Mouse (Mus musculus): ENCODE data around the gene Golga2. TPM values are rescaled to one million over a fixed set of nuclear protein-coding genes. Genes with fewer than 3 reads are reported as not detected.

The Golga2 gene
- polyA plus RNA-seq, 1 experiment from 2014 or later = 25.6 TPM

DNA sequence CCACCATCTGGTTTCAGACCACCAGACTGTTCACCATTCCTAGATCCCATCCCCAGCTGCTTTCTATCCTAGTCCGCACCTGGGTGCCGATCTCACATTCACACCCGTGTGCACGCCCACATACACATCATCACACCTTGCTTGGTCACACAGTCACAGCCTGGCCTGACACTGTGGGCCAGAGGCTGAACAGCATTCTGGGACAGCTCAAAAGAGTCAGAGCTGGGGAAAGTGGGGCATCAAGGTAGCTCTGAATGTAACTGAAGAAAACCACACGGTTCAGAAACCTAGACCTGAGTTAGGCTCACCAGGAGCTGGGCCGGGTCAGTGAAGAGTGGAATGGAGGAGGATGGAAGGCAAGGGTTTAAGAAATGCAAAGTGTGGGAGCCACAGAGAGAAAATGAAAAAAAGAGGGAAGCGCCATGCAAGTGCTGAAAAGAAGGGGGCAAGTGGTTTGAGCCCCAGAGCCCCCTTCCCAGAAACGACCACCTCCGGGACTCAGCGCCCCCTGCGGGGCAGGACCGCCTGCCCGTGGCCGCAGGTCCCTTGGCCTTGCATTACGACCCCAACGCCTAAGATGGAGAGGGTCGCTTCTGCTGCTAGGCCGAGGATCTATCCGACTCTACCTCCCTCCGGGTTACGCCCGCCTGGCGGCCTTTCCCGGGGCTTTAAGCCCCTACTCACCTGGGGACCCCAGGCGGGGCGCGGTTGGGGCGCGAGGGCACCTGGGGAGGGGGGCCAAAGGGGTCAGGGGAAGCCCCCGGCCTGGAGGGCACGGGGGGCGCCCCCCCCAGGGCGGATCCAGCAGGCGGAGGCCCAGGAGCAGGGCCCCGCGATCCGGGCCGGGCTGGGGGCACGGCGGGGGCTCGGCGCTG is 24.5 kb downstream of the Golga2 start:
- Histone ChIP-seq H3K27me3 (peaks cover 51% of the 10 kb centered on the region), H3K9ac (peak overlapping the region; percentile 75), H3K27ac (no peak overlapping the region), H3K4me3 (peak overlapping the region; percentile 46), H3K4me1 (replicated peaks) (peaks cover 29% of the 10 kb centered on the region), H3K36me3 (peaks cover 71% of the 10 kb centered on the region), H3K4me2 (peak overlapping the region; percentile 85), H3K9me3 (no peaks in the 10 kb centered on the region)
- 12% methylated on average over 34 of the region's 42 CpGs for WGBS
- no peak for ATAC-seq (ENCODE audit: low FRiP score)

GRCm38 (mm10) chr2:32312318-32312964 is 25.3 kb downstream of the Golga2 start:
- H3K4me3 ChIP-seq = peak overlapping the region; percentile 46
- H3K4me2 ChIP-seq = peak overlapping the region; percentile 85
- no peaks in the 10 kb centered on the region for H3K9me3 ChIP-seq
- H3K4me1 ChIP-seq (replicated peaks) = peaks cover 35% of the 10 kb centered on the region
- H3K27me3 ChIP-seq = peaks cover 59% of the 10 kb centered on the region
- peak overlapping the region; percentile 30; the same call in 1 of the 2 replicates for H3K27ac ChIP-seq
- H3K9ac ChIP-seq = peak overlapping the region; percentile 75
- WGBS = under 1% methylated on average over 49 of the region's 56 CpGs
- ATAC-seq (ENCODE audit: low FRiP score) = peak; percentile 60
- H3K36me3 ChIP-seq = peaks cover 67% of the 10 kb centered on the region

- H3K4me1 ChIP-seq (replicated peaks) = peaks cover 58% of the 10 kb centered on the region
- WGBS = 95% methylated on average over 14 of the region's 14 CpGs
- no peak overlapping the region for H3K9ac ChIP-seq
- peaks cover 79% of the 10 kb centered on the region for H3K27me3 ChIP-seq
- no peak overlapping the region for H3K4me3 ChIP-seq
- peaks cover 54% of the 10 kb centered on the region for H3K36me3 ChIP-seq
- H3K4me2 ChIP-seq = no peak overlapping the region
- no peak for ATAC-seq (ENCODE audit: low FRiP score)
- H3K9me3 ChIP-seq = no peaks in the 10 kb centered on the region
- H3K27ac ChIP-seq = no peak overlapping the region
These were observed 27.6 kb downstream of the Golga2 start for GRCm38 (mm10) chr2:32314831-32315230.

- Histone ChIP-seq H3K27me3 (peaks cover 80% of the 10 kb centered on the region), H3K9me3 (no peaks in the 10 kb centered on the region), H3K27ac (no peak overlapping the region), H3K4me2 (no peak overlapping the region), H3K4me3 (no peak overlapping the region), H3K36me3 (peaks cover 54% of the 10 kb centered on the region), H3K4me1 (replicated peaks) (peaks cover 52% of the 10 kb centered on the region), H3K9ac (no peak overlapping the region)
- 39% methylated on average over 8 of the region's 8 CpGs for WGBS
- ATAC-seq (ENCODE audit: low FRiP score) = no peak
These were observed 28.6 kb downstream of the Golga2 start for GRCm38 (mm10) chr2:32315751-32316150.

DNA sequence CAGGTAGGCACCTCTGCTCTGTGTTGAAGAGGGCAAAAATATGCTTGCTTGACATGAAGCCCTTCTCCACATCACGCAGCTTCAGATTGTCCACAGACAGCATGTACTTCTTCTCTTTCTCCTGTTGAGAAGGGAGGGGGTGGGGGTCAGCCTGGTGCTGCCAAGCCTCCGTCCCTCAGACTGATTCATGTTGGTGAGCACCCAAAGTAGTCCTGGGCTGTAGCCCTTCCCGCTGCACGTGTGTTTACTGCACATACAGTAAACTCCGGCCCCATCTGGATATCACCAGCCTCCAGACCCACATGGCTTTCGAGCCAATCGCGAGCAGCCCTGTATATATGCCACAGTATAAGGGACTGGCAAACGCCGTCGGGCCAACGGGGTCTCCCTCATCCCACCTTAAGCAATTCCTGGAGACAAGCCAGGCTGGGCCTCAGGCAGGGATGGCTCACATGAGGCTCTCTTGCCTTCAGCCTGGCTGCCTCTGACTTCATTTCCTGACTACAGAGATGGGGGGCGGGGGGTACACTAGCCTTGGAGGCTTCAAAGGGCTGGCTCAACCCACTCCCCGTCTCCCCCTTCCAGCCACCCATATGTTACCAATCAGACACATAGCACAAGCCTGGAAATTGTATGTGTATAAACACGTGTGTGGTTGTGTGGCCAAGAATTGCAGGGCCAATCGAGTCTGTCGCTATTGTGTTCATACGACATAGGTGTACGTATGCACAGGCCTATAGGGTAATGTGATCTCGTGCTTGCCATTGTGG is 29.9 kb downstream of the Golga2 start:
- ATAC-seq (ENCODE audit: low FRiP score) = no peak
- Histone ChIP-seq H3K27me3 (peaks cover 70% of the 10 kb centered on the region), H3K4me2 (no peak overlapping the region), H3K4me1 (replicated peaks) (peaks cover 46% of the 10 kb centered on the region), H3K27ac (peak overlapping the region; percentile 42; the same call in 1 of the 2 replicates), H3K9ac (no peak overlapping the region), H3K4me3 (no peak overlapping the region), H3K9me3 (no peaks in the 10 kb centered on the region), H3K36me3 (peaks cover 54% of the 10 kb centered on the region)
- WGBS = 74% methylated on average over 20 of the region's 20 CpGs

DNA sequence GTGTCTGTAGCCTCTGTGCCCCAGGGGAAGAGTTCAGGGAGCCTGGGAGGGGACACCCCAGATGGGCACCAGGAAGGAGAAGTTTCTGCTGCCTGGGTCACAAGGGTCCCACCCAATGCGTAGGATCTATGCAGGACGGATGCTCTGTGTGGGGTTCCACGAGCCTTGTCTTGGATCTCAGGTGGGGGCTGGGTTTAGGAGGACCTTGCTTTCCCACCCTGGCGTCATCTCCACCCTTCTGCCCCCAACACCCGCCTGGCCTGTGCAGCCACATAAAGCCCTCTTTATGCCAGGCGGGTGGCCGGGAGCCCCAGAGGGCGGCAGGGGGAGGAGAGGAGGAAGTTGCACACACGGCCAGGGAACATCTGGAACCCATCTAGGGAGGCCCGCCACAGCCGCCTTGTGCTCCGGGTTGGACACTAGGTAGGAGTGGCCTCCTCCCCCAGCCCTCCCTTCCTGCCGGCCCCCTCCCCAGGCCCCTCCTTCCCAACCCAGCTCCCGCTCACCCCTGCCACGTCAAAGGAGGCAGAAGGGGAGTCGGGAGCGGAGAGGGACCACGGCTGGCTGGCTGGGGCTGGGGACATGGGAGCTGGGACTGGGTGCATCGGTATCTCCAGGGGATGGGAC is 30.7 kb downstream of the Golga2 start:
- ATAC-seq (ENCODE audit: low FRiP score) = peak; percentile 18; the same call in 1 of the 2 replicates
- Histone ChIP-seq H3K4me2 (peak overlapping the region; percentile 43), H3K4me3 (peak overlapping the region; percentile 19), H3K27me3 (peaks cover 63% of the 10 kb centered on the region), H3K9me3 (no peaks in the 10 kb centered on the region), H3K36me3 (peaks cover 51% of the 10 kb centered on the region), H3K4me1 (replicated peaks) (peaks cover 47% of the 10 kb centered on the region), H3K9ac (peak overlapping the region; percentile 59), H3K27ac (peak overlapping the region; percentile 58)
- 18% methylated on average over 11 of the region's 19 CpGs for WGBS

- Histone ChIP-seq H3K27me3 (peaks cover 54% of the 10 kb centered on the region), H3K9ac (peak overlapping the region; percentile 59; the same call in 1 of the 2 replicates), H3K36me3 (peaks cover 48% of the 10 kb centered on the region), H3K27ac (peak overlapping the region; percentile 58; the same call in 1 of the 2 replicates), H3K4me2 (peak overlapping the region; percentile 43), H3K4me1 (replicated peaks) (peaks cover 56% of the 10 kb centered on the region), H3K4me3 (peak overlapping the region; percentile 19), H3K9me3 (no peaks in the 10 kb centered on the region)
- ATAC-seq (ENCODE audit: low FRiP score) = no peak
- WGBS = 79% methylated on average over 14 of the region's 14 CpGs
These were observed 31.8 kb downstream of the Golga2 start for GRCm38 (mm10) chr2:32318709-32319585.

DNA sequence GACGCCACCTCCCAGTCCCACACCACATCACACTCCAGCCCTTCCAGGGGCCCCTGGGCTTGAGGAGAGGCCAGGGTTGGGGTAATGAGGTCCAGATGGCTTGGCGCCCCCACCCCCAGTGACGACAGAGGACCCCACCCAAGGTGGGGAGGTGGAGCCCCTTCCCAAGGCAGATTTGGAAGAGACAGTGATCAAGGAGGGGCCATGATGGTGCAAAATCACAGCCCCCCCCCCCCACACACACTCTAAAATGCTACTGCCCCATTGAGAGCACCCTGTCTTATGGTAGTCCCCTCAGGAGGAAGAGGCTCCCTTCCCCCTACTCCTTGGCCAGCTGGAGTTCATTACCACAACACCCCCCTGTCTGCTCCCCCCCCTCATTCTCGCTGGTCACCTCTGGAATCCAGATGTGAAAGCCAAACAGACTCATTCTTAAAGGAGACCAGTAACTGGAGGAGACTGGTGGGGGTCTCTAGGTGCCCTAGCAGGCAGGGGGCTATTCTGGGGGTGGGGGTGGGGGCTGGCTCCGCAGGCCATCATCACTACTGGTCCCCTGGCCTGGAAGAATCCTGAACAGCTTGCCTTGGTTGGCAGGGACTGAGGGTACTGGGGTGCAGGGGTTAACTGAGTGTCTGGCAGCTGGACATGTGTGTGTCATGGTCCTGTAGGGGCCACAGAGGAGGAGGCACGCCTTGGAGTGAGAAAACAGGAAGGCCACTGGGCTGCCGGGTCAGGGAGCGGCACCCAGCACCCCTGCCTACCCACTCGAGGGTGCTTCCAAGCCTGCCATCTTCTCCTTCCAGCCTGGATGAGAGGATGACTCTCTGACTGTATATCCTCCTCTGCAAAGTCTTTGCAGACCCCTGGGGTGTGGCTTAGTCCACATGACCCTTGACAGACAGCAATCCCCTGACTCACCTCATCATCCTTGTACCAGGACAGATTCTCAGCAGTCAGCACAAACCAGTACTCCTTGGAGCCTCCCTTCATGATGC is 32.7 kb downstream of the Golga2 start:
- 63% methylated on average over 9 of the region's 9 CpGs for WGBS
- H3K27ac ChIP-seq = 0 out of 2 replicates have a peak overlapping the region, but pooled peaks have one; percentile 8
- no peak for ATAC-seq (ENCODE audit: low FRiP score)
- no peak overlapping the region for H3K4me2 ChIP-seq
- no peaks in the 10 kb centered on the region for H3K9me3 ChIP-seq
- peaks cover 49% of the 10 kb centered on the region for H3K27me3 ChIP-seq
- peak overlapping the region; percentile 13; the same call in 1 of the 2 replicates for H3K9ac ChIP-seq
- H3K4me3 ChIP-seq = no peak overlapping the region
- peaks cover 44% of the 10 kb centered on the region for H3K36me3 ChIP-seq
- H3K4me1 ChIP-seq (replicated peaks) = peaks cover 56% of the 10 kb centered on the region

- Histone ChIP-seq H3K9me3 (no peaks in the 10 kb centered on the region), H3K4me3 (no peak overlapping the region), H3K9ac (no peak overlapping the region), H3K36me3 (peaks cover 38% of the 10 kb centered on the region), H3K27ac (no peak overlapping the region), H3K4me1 (replicated peaks) (peaks cover 53% of the 10 kb centered on the region), H3K27me3 (peaks cover 42% of the 10 kb centered on the region), H3K4me2 (no peak overlapping the region)
- WGBS = 73% methylated on average over 11 of the region's 11 CpGs
- no peak for ATAC-seq (ENCODE audit: low FRiP score)
These were observed 33.5 kb downstream of the Golga2 start for GRCm38 (mm10) chr2:32320721-32321120.
